Mouse (Mus musculus): ENCODE measurements at regions not wholly inside any gene's neighbourhood (a gene's known extent, or its start where the extent isn't known, plus 50 kb on each side); places are given as distances from the start of the nearest gene placed in this dataset.

GRCm38 (mm10) chr5:100240876-100241275 lies 81.3 kb upstream of the Tmem150c start:
- Histone ChIP-seq H3K27ac (replicated peaks) (no peak overlapping the region), H3K4me1 (peaks cover 6% of the 10 kb centered on the region), H3K27me3 (replicated peaks) (peaks cover 9% of the 10 kb centered on the region; the same call in 1 of the 2 replicates), H3K9ac (no peak overlapping the region), H3K9me3 (no peaks in the 10 kb centered on the region; the same call in 1 of the 2 replicates), H3K4me2 (no peak overlapping the region), H3K4me3 (no peak overlapping the region), H3K36me3 (no peaks in the 10 kb centered on the region)
- 67% methylated on average over 6 of the region's 6 CpGs for WGBS
- no peak for ATAC-seq (ENCODE audit: extremely low read depth, insufficient number of reproducible peaks, low FRiP score, low TSS enrichment)

GRCm38 (mm10) chr5:100239632-100240031 lies 80.0 kb upstream of the Tmem150c start:
- ATAC-seq (ENCODE audit: extremely low read depth, insufficient number of reproducible peaks, low FRiP score, low TSS enrichment), result no peak
- Histone ChIP-seq H3K9ac (no peak overlapping the region), H3K4me2 (no peak overlapping the region), H3K9me3 (no peaks in the 10 kb centered on the region; the same call in 1 of the 2 replicates), H3K27me3 (replicated peaks) (peaks cover 4% of the 10 kb centered on the region; the same call in 1 of the 2 replicates), H3K4me3 (no peak overlapping the region), H3K27ac (replicated peaks) (no peak overlapping the region), H3K36me3 (no peaks in the 10 kb centered on the region), H3K4me1 (peaks cover 6% of the 10 kb centered on the region)
- WGBS, result 48% methylated on average over 7 of the region's 7 CpGs

GRCm38 (mm10) chr5:100238287-100239036 lies 78.9 kb upstream of the Tmem150c start:
- Histone ChIP-seq H3K27ac (replicated peaks) (no peak overlapping the region), H3K36me3 (no peaks in the 10 kb centered on the region), H3K4me1 (peaks cover 6% of the 10 kb centered on the region), H3K27me3 (replicated peaks) (no peaks in the 10 kb centered on the region), H3K4me2 (no peak overlapping the region), H3K9ac (no peak overlapping the region), H3K4me3 (no peak overlapping the region), H3K9me3 (no peaks in the 10 kb centered on the region; the same call in 1 of the 2 replicates)
- 71% methylated on average over 15 of the region's 15 CpGs for WGBS
- no peak for ATAC-seq (ENCODE audit: extremely low read depth, insufficient number of reproducible peaks, low FRiP score, low TSS enrichment)

- no peak overlapping the region for H3K4me3 ChIP-seq
- H3K9me3 ChIP-seq, result no peaks in the 10 kb centered on the region; the same call in 1 of the 2 replicates
- peaks cover 6% of the 10 kb centered on the region for H3K4me1 ChIP-seq
- no peak overlapping the region for H3K27ac ChIP-seq (replicated peaks)
- WGBS, result 85% methylated on average over 12 of the region's 12 CpGs
- H3K4me2 ChIP-seq, result no peak overlapping the region
- no peaks in the 10 kb centered on the region for H3K36me3 ChIP-seq
- no peak for ATAC-seq (ENCODE audit: extremely low read depth, insufficient number of reproducible peaks, low FRiP score, low TSS enrichment)
- no peak overlapping the region for H3K9ac ChIP-seq
- no peaks in the 10 kb centered on the region for H3K27me3 ChIP-seq (replicated peaks)
Observed at GRCm38 (mm10) chr5:100237674-100238278, 78.2 kb upstream of the Tmem150c start.

- Histone ChIP-seq H3K4me3 (no peak overlapping the region), H3K9ac (no peak overlapping the region), H3K27ac (replicated peaks) (no peak overlapping the region), H3K4me2 (no peak overlapping the region), H3K27me3 (replicated peaks) (no peaks in the 10 kb centered on the region), H3K4me1 (peaks cover 6% of the 10 kb centered on the region), H3K9me3 (no peaks in the 10 kb centered on the region; the same call in 1 of the 2 replicates), H3K36me3 (no peaks in the 10 kb centered on the region)
- 67% methylated on average over 17 of the region's 17 CpGs for whole genome bisulfite sequencing
- ATAC-seq (ENCODE audit: extremely low read depth, insufficient number of reproducible peaks, low FRiP score, low TSS enrichment), result no peak
Observed at GRCm38 (mm10) chr5:100236277-100236676, 76.7 kb upstream of the Tmem150c start.

GRCm38 (mm10) chr5:100232076-100232475 lies 72.5 kb upstream of the Tmem150c start:
- no peak overlapping the region for H3K9ac ChIP-seq
- ATAC-seq (ENCODE audit: extremely low read depth, insufficient number of reproducible peaks, low FRiP score, low TSS enrichment), result no peak
- WGBS, result 85% methylated on average over 7 of the region's 7 CpGs

GRCm38 (mm10) chr5:100231574-100231973 lies 72.0 kb upstream of the Tmem150c start:
- ATAC-seq (ENCODE audit: extremely low read depth, insufficient number of reproducible peaks, low FRiP score, low TSS enrichment), result no peak
- Histone ChIP-seq H3K4me2 (no peak overlapping the region), H3K9ac (no peak overlapping the region), H3K27ac (replicated peaks) (no peak overlapping the region), H3K4me1 (no peaks in the 10 kb centered on the region), H3K9me3 (no peaks in the 10 kb centered on the region), H3K27me3 (replicated peaks) (no peaks in the 10 kb centered on the region), H3K36me3 (no peaks in the 10 kb centered on the region), H3K4me3 (no peak overlapping the region)
- 77% methylated on average over 11 of the region's 11 CpGs for WGBS

More at GRCm38 (mm10) chr5:100232076-100232475, 72.5 kb upstream of the Tmem150c start:
- Histone ChIP-seq H3K4me3 (no peak overlapping the region), H3K4me1 (no peaks in the 10 kb centered on the region), H3K27me3 (replicated peaks) (no peaks in the 10 kb centered on the region), H3K27ac (replicated peaks) (no peak overlapping the region), H3K4me2 (no peak overlapping the region), H3K36me3 (no peaks in the 10 kb centered on the region), H3K9me3 (no peaks in the 10 kb centered on the region)

- Histone ChIP-seq H3K9me3 (no peaks in the 10 kb centered on the region), H3K4me2 (no peak overlapping the region), H3K4me3 (no peak overlapping the region), H3K9ac (no peak overlapping the region), H3K36me3 (no peaks in the 10 kb centered on the region), H3K27me3 (replicated peaks) (no peaks in the 10 kb centered on the region), H3K27ac (replicated peaks) (no peak overlapping the region), H3K4me1 (no peaks in the 10 kb centered on the region; the same call in 1 of the 2 replicates)
- 75% methylated on average over 4 of the region's 4 CpGs for WGBS
- no peak for ATAC-seq (ENCODE audit: extremely low read depth, insufficient number of reproducible peaks, low FRiP score, low TSS enrichment)
Observed at GRCm38 (mm10) chr5:100230038-100230437, 70.4 kb upstream of the Tmem150c start.

- Histone ChIP-seq H3K9ac (no peak overlapping the region), H3K27me3 (replicated peaks) (peaks cover 2% of the 10 kb centered on the region; the same call in 1 of the 2 replicates), H3K9me3 (no peaks in the 10 kb centered on the region), H3K4me2 (no peak overlapping the region), H3K27ac (replicated peaks) (no peak overlapping the region), H3K4me1 (no peaks in the 10 kb centered on the region; the same call in 1 of the 2 replicates), H3K36me3 (no peaks in the 10 kb centered on the region), H3K4me3 (no peak overlapping the region)
- no peak for ATAC-seq (ENCODE audit: extremely low read depth, insufficient number of reproducible peaks, low FRiP score, low TSS enrichment)
- 59% methylated on average over 5 of the region's 5 CpGs for WGBS
Observed at GRCm38 (mm10) chr5:100227888-100228287, 68.3 kb upstream of the Tmem150c start.

- WGBS, result 79% methylated on average over 17 of the region's 17 CpGs
Observed at GRCm38 (mm10) chr5:100226571-100227235, 67.1 kb upstream of the Tmem150c start.

GRCm38 (mm10) chr5:100225491-100225890 lies 65.9 kb upstream of the Tmem150c start:
- Histone ChIP-seq H3K9me3 (no peaks in the 10 kb centered on the region), H3K9ac (no peak overlapping the region), H3K27ac (replicated peaks) (no peak overlapping the region), H3K36me3 (no peaks in the 10 kb centered on the region), H3K4me1 (peaks cover 6% of the 10 kb centered on the region; the same call in 1 of the 2 replicates), H3K4me3 (no peak overlapping the region), H3K27me3 (replicated peaks) (peaks cover 2% of the 10 kb centered on the region; the same call in 1 of the 2 replicates), H3K4me2 (no peak overlapping the region)
- ATAC-seq (ENCODE audit: extremely low read depth, insufficient number of reproducible peaks, low FRiP score, low TSS enrichment), result no peak
- 57% methylated on average over 7 of the region's 7 CpGs for WGBS

More at GRCm38 (mm10) chr5:100226571-100227235, 67.1 kb upstream of the Tmem150c start:
- H3K27me3 ChIP-seq (replicated peaks), result peaks cover 2% of the 10 kb centered on the region; the same call in 1 of the 2 replicates
- no peak overlapping the region for H3K4me3 ChIP-seq
- ATAC-seq (ENCODE audit: extremely low read depth, insufficient number of reproducible peaks, low FRiP score, low TSS enrichment), result no peak
- H3K27ac ChIP-seq (replicated peaks), result no peak overlapping the region
- H3K9ac ChIP-seq, result no peak overlapping the region
- H3K4me2 ChIP-seq, result no peak overlapping the region
- H3K4me1 ChIP-seq, result no peaks in the 10 kb centered on the region; the same call in 1 of the 2 replicates
- H3K9me3 ChIP-seq, result no peaks in the 10 kb centered on the region
- H3K36me3 ChIP-seq, result no peaks in the 10 kb centered on the region

Data from heart, embryonic 13.5 days (tissue).